Mouse (Mus musculus): ENCODE data around the gene Eaf2.

GRCm38 (mm10) chr16:36770191-36770771, 104.5 kb downstream of the Eaf2 start:
- no peak for TF ChIP-seq CTCF (IDR thresholded peaks at IDR 0.05; ENCODE audit: low read depth)
- no peak for TF ChIP-seq EP300 (IDR thresholded peaks at IDR 0.05; ENCODE audit: low read depth)

Measured in liver, embryonic 14.5 days (tissue).